ENCODE assay signal across 26 mouse cellular contexts in genomic region chr7:112512895-112513294, GRCm38 (mm10).
DNase-seq lines count a peak whose midpoint lies in the region; ATAC-seq and TF ChIP-seq lines count a peak whose summit lies in the region.
"Had no signal": no experiment of that assay in that cellular context is flagged by ENCODE, and none has a peak within 500 bp of the region (broad histone marks: within the 10 kb centered on the region; RNA-seq: fewer than 3 reads in every experiment).

No protein-coding gene starts in this region.

- no peak for DNase-seq in heart, adult 11 months
- no peak for DNase-seq in embryonic facial prominence, embryonic 10.5 days (ENCODE audit: low spot score)
- peak; percentile 62 for DNase-seq in embryonic facial prominence, embryonic 11.5 days (ENCODE audit: low spot score)
- DNase-seq in adrenal gland, postnatal 36 days: no peak
- no peak for DNase-seq in lung, postnatal 36 days
- DNase-seq: B cell, adult 2 months; cerebellum, adult 2 months; cerebellum, postnatal 25 days; forebrain, postnatal 0 days; heart, postnatal 36 days; kidney, adult 9 months; kidney, postnatal 10 days; layer of hippocampus, postnatal 36 days; lung, postnatal 4 days; right cerebral cortex, adult 18-20 months; spleen, adult 18-20 months; thymus, postnatal 14 days had no signal

- no peak overlapping the region for H3K9ac ChIP-seq in heart, embryonic 14.5 days (ENCODE audit: low read length)
- no peak overlapping the region for H3K9ac ChIP-seq in embryonic facial prominence, embryonic 11.5 days (replicated peaks; ENCODE audit: low read length)
- H3K9ac ChIP-seq: forebrain, embryonic 12.5 days; forebrain, postnatal 0 days; hindbrain, embryonic 13.5 days; midbrain, embryonic 12.5 days; neural tube, embryonic 12.5 days had no signal

- no peak overlapping the region for H3K4me3 ChIP-seq in heart, embryonic 14.5 days (ENCODE audit: control insufficient read depth in 1 of 2, insufficient read depth in 1 of 2, low read depth in 1 of 2, low read length in 2 of 2)
- H3K4me3 ChIP-seq in embryonic facial prominence, embryonic 10.5 days: no peak overlapping the region
- H3K4me3 ChIP-seq in embryonic facial prominence, embryonic 11.5 days (ENCODE audit: low read depth, low read length): no peak overlapping the region
- H3K4me3 ChIP-seq in embryonic fibroblast, embryonic 13.5 days (ENCODE audit: insufficient read depth, low read length): no peak overlapping the region
- H3K4me3 ChIP-seq: forebrain, embryonic 12.5 days; hindbrain, embryonic 13.5 days; megakaryocyte, embryonic 14.5 days; midbrain, embryonic 12.5 days; myocyte; neural tube, embryonic 12.5 days had no signal

- H3K9me3 ChIP-seq in heart, embryonic 14.5 days (ENCODE audit: control insufficient read depth, low read length): no peaks in the 10 kb centered on the region
- no peaks in the 10 kb centered on the region for H3K9me3 ChIP-seq in embryonic facial prominence, embryonic 10.5 days
- no peaks in the 10 kb centered on the region for H3K9me3 ChIP-seq in embryonic facial prominence, embryonic 11.5 days (replicated peaks; ENCODE audit: control insufficient read depth, low read length)
- H3K9me3 ChIP-seq: forebrain, embryonic 12.5 days; hindbrain, embryonic 13.5 days; megakaryocyte, embryonic 14.5 days; midbrain, embryonic 12.5 days; neural tube, embryonic 12.5 days had no signal

- peak overlapping the region; percentile 15 to 71; a peak in 3 of 4 replicates for H3K27ac ChIP-seq in heart, embryonic 14.5 days (replicated peaks in 1 of 2; ENCODE audit: control insufficient read depth in 1 of 2, insufficient read depth in 1 of 2, low read depth in 2 of 2, low read length in 2 of 2)
- peak overlapping the region; percentile 65 for H3K27ac ChIP-seq in embryonic facial prominence, embryonic 10.5 days (replicated peaks)
- no peak overlapping the region; the same call in 1 of the 2 replicates for H3K27ac ChIP-seq in embryonic facial prominence, embryonic 11.5 days (replicated peaks; ENCODE audit: low read depth, low read length)
- peak overlapping the region; percentile 38; the same call in 1 of the 2 replicates for H3K27ac ChIP-seq in embryonic fibroblast, embryonic 13.5 days (ENCODE audit: insufficient read depth, low read length)
- H3K27ac ChIP-seq: forebrain, embryonic 12.5 days; hindbrain, embryonic 13.5 days; midbrain, embryonic 12.5 days; neural tube, embryonic 12.5 days had no signal

- no peak overlapping the region for H3K4me2 ChIP-seq in heart, embryonic 14.5 days (ENCODE audit: low read length)
- H3K4me2 ChIP-seq in embryonic facial prominence, embryonic 11.5 days (ENCODE audit: low read depth, low read length): no peak overlapping the region
- H3K4me2 ChIP-seq: forebrain, embryonic 12.5 days; hindbrain, embryonic 13.5 days; midbrain, embryonic 12.5 days; neural tube, embryonic 12.5 days had no signal

- TF ChIP-seq CTCF in embryonic fibroblast, embryonic 13.5 days (IDR thresholded peaks at IDR 0.05; ENCODE audit: borderline replicate concordance, insufficient read depth, low read length): no peak

- 84% methylated on average over 1 of the region's 1 CpGs for WGBS in heart, embryonic 14.5 days
- WGBS in embryonic facial prominence, embryonic 10.5 days: 54% methylated on average over 1 of the region's 1 CpGs
- 59% methylated on average over 1 of the region's 1 CpGs for WGBS in embryonic facial prominence, embryonic 11.5 days

- no peaks in the 10 kb centered on the region for H3K27me3 ChIP-seq in heart, embryonic 14.5 days (ENCODE audit: control insufficient read depth, insufficient read depth, low read length)
- H3K27me3 ChIP-seq in embryonic facial prominence, embryonic 10.5 days (replicated peaks; ENCODE audit: low read depth, poor library complexity, severe bottlenecking): no peaks in the 10 kb centered on the region
- H3K27me3 ChIP-seq in embryonic facial prominence, embryonic 11.5 days (ENCODE audit: control insufficient read depth, insufficient read depth, low read length): no peaks in the 10 kb centered on the region
- H3K27me3 ChIP-seq: forebrain, embryonic 12.5 days; midbrain, embryonic 12.5 days; neural tube, embryonic 12.5 days had no signal

- no peaks in the 10 kb centered on the region for H3K36me3 ChIP-seq in heart, embryonic 14.5 days (ENCODE audit: control insufficient read depth, insufficient read depth, low read length)
- H3K36me3 ChIP-seq in embryonic facial prominence, embryonic 10.5 days (replicated peaks): no peaks in the 10 kb centered on the region
- H3K36me3 ChIP-seq in embryonic facial prominence, embryonic 11.5 days (replicated peaks; ENCODE audit: control insufficient read depth, insufficient read depth, low read depth, low read length): no peaks in the 10 kb centered on the region
- H3K36me3 ChIP-seq: forebrain, embryonic 12.5 days; hindbrain, embryonic 13.5 days; midbrain, embryonic 12.5 days; neural tube, embryonic 12.5 days had no signal

- TF ChIP-seq POLR2A in embryonic fibroblast, embryonic 13.5 days (IDR thresholded peaks at IDR 0.05; ENCODE audit: low read depth, low read length): no peak

- ATAC-seq in heart, embryonic 14.5 days (ENCODE audit: insufficient number of reproducible peaks, insufficient read depth, low FRiP score, low read depth): no peak
- no peak for ATAC-seq in embryonic facial prominence, embryonic 11.5 days (replicated peaks; ENCODE audit: insufficient number of reproducible peaks, low FRiP score, low TSS enrichment, low read depth)
- ATAC-seq: forebrain, postnatal 0 days; intestine, postnatal 0 days had no signal

- peaks cover 23 to 44% of the 10 kb centered on the region in 2 experiments for H3K4me1 ChIP-seq in heart, embryonic 14.5 days (ENCODE audit: control insufficient read depth in 2 of 2, insufficient read depth in 2 of 2, low read length in 2 of 2)
- peaks cover 52% of the 10 kb centered on the region for H3K4me1 ChIP-seq in embryonic facial prominence, embryonic 10.5 days
- peaks cover 6% of the 10 kb centered on the region; the same call in 1 of the 2 replicates for H3K4me1 ChIP-seq in embryonic facial prominence, embryonic 11.5 days (ENCODE audit: control insufficient read depth, insufficient read depth, low read length)
- H3K4me1 ChIP-seq in embryonic fibroblast, embryonic 13.5 days (ENCODE audit: control insufficient read depth, insufficient read depth, low read length): peaks cover 18% of the 10 kb centered on the region
- H3K4me1 ChIP-seq: megakaryocyte, embryonic 14.5 days had no signal
